Mouse (Mus musculus): ENCODE measurements around the gene Apip.

Gene Apip

GRCm38 (mm10) chr2:103102595-103102994 is 29.1 kb downstream of the Apip start:
- no peak for DNase-seq (ENCODE audit: low spot score)

- DNase-seq (ENCODE audit: low spot score): no peak
These were observed 32.7 kb downstream of the Apip start for GRCm38 (mm10) chr2:103106172-103106571.

- no peak for DNase-seq (ENCODE audit: low spot score)
These were observed 38.2 kb downstream of the Apip start for GRCm38 (mm10) chr2:103111669-103112068.

- DNase-seq (ENCODE audit: low spot score): no peak
These were observed 43.7 kb downstream of the Apip start for GRCm38 (mm10) chr2:103117212-103117611.

- DNase-seq (ENCODE audit: low spot score): no peak
These were observed 45.1 kb downstream of the Apip start for GRCm38 (mm10) chr2:103118324-103119196.

GRCm38 (mm10) chr2:103119197-103119854 is 45.9 kb downstream of the Apip start:
- DNase-seq (ENCODE audit: low spot score): no peak

- no peak for DNase-seq (ENCODE audit: low spot score)
These were observed 56.2 kb downstream of the Apip start for GRCm38 (mm10) chr2:103129676-103130075.

- DNase-seq (ENCODE audit: low spot score): no peak
These were observed 57.7 kb downstream of the Apip start for GRCm38 (mm10) chr2:103131145-103131544.

GRCm38 (mm10) chr2:103138529-103139265 is 65.2 kb downstream of the Apip start:
- no peak for DNase-seq (ENCODE audit: low spot score)
